Mouse (Mus musculus): ENCODE results near the gene Gm21698. TPM values are rescaled to one million over a fixed set of nuclear protein-coding genes. Genes with fewer than 3 reads are reported as not detected.
"Not testable (repeated sequence)": the region's sequence is repeated elsewhere in the genome, so short reads cannot be mapped to it uniquely, and the experiment has no call there.

Gene Gm21698
- polyA plus RNA-seq (2012; rRNA removed) = not detected in 2 replicates
- polyA plus RNA-seq (2014; fragmentation: Nextera tagmentation; extraction: Ambion mirVana) = not detected in 2 replicates

DNA sequence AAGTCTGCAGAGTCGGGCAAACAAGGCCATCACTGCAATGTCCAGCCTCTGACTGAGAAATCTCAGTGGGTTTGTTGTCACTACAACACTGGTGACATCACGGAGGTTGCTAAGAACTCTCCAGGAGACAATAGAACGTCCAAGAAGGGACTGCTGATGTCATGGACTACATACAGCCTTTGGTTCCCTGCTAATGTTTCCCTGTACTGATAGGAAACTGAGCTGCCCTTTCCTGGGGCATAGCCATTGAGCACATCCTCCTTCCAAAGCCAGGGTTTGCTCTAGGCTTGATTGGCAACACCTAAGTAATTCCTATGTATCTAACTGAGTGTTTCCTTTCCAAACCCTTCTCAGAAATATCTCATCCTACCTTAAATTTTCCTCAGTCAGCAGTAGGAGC is at the start of gene Gm21698:
Gene Gm21698, minus strand, starts transcription at position 101 of the 400 bp plus-strand sequence.
- ATAC-seq (ENCODE audit: insufficient read depth); H3K27ac ChIP-seq; DNase-seq (ENCODE audit: low read depth in 3 of 3, low spot score in 3 of 3); H3K27me3 ChIP-seq (ENCODE audit: control insufficient read depth, insufficient read depth, low read length); H3K4me2 ChIP-seq (ENCODE audit: low read depth); H3K9me3 ChIP-seq (ENCODE audit: control insufficient read depth, low read length); H3K36me3 ChIP-seq (replicated peaks; ENCODE audit: control insufficient read depth, insufficient read depth, low read depth); H3K4me3 ChIP-seq (ENCODE audit: insufficient read depth in 1 of 2, low read depth in 2 of 2, low read length in 2 of 2); H3K4me1 ChIP-seq (replicated peaks; ENCODE audit: control insufficient read depth in 2 of 2, insufficient read depth in 2 of 2, low read length in 1 of 2); H3K9ac ChIP-seq (replicated peaks): not testable (repeated sequence)
- no CpG with 5 or more reads among the region's 3 CpGs for WGBS (ENCODE audit: insufficient replicate concordance)

DNA sequence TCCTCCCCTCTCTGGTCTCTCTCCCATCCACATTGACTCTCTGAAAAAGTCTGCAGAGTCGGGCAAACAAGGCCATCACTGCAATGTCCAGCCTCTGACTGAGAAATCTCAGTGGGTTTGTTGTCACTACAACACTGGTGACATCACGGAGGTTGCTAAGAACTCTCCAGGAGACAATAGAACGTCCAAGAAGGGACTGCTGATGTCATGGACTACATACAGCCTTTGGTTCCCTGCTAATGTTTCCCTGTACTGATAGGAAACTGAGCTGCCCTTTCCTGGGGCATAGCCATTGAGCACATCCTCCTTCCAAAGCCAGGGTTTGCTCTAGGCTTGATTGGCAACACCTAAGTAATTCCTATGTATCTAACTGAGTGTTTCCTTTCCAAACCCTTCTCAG is 34.4 kb upstream of the Gm21698 start, which contains the start of gene Gm5862:
Gene Gm5862, minus strand, starts transcription at position 101 of the 400 bp plus-strand sequence.
- DNase-seq (ENCODE audit: low read depth in 3 of 3, low spot score in 3 of 3); H3K4me2 ChIP-seq (ENCODE audit: low read depth); ATAC-seq (ENCODE audit: insufficient read depth); H3K9me3 ChIP-seq (ENCODE audit: control insufficient read depth, low read length); H3K36me3 ChIP-seq (replicated peaks; ENCODE audit: control insufficient read depth, insufficient read depth, low read depth); H3K4me3 ChIP-seq (ENCODE audit: insufficient read depth in 1 of 2, low read depth in 2 of 2, low read length in 2 of 2); H3K27ac ChIP-seq; H3K4me1 ChIP-seq (replicated peaks; ENCODE audit: control insufficient read depth in 2 of 2, insufficient read depth in 2 of 2, low read length in 1 of 2); H3K27me3 ChIP-seq (ENCODE audit: control insufficient read depth, insufficient read depth, low read length); H3K9ac ChIP-seq (replicated peaks): not testable (repeated sequence)
- WGBS (ENCODE audit: insufficient replicate concordance) = no CpG with 5 or more reads among the region's 3 CpGs

DNA sequence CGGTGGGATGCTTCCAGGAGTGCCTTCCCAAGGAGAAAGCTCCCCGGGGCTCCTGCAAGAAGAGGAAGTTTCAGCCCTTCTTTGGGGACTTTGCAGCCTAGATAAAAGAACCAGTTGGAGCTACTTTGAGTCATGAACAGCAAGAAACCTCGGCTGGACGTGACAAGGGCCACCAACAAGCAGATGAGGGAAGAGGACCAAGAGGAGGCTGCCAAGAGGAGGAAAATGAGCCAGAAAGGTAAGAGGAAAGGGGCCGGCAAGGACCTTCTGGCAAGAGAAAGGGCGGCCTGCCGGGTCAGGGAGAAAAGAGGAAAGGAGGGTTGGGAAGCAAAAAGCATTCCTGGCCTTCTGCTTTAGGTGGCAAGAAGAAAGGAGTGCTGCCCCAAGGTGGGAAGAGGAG is 19.2 kb upstream of the Gm21698 start:
- 28% methylated on average over 6 of the region's 7 CpGs for WGBS (ENCODE audit: insufficient replicate concordance)
- not testable (repeated sequence) for DNase-seq (ENCODE audit: low read depth in 3 of 3, low spot score in 3 of 3); H3K27ac ChIP-seq; H3K9me3 ChIP-seq (ENCODE audit: control insufficient read depth, low read length); H3K36me3 ChIP-seq (replicated peaks; ENCODE audit: control insufficient read depth, insufficient read depth, low read depth); ATAC-seq (ENCODE audit: insufficient read depth); H3K4me3 ChIP-seq (ENCODE audit: insufficient read depth in 1 of 2, low read depth in 2 of 2, low read length in 2 of 2); H3K4me2 ChIP-seq (ENCODE audit: low read depth); H3K9ac ChIP-seq (replicated peaks); H3K4me1 ChIP-seq (replicated peaks; ENCODE audit: control insufficient read depth in 2 of 2, insufficient read depth in 2 of 2, low read length in 1 of 2); H3K27me3 ChIP-seq (ENCODE audit: control insufficient read depth, insufficient read depth, low read length)

DNA sequence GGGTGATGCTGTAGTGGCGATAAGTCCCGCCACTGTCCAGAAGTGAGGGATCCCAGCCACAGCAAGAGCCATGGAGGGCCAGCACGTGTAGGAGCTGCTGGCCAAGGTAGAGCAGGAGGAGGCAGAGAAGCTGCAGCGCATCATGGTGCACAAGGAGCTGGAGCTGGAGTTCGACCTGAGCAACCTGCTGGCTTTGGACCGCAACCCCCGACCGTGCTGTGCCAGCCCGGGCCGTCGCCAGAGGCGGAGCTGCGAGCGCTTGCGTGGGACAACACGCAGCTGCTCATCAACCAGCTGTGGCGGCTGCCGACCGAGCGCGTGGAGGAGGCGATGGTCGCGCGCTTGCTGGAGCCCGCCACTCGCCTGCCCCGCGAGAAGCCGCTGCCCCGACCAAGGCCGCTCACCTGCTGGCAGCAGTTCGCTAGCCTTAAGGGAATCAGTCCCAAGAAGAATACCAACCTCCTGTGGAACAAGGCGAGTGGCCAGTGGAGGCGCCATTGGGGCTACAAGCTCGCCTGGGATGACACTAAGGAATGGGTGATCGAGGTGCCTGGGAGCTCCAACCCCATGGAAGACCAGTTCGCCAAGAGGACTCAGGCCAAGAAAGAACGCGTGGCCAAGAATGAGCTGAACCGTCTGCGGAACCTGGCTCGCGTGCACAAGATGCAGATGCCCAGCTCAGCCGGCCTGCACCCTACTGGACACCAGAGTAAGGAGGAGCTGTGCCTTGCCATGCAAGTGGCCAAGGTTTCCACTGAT is 18.7 kb upstream of the Gm21698 start:
- not testable (repeated sequence) for H3K9me3 ChIP-seq (ENCODE audit: control insufficient read depth, low read length); ATAC-seq (ENCODE audit: insufficient read depth); H3K4me1 ChIP-seq (replicated peaks; ENCODE audit: control insufficient read depth in 2 of 2, insufficient read depth in 2 of 2, low read length in 1 of 2); DNase-seq (ENCODE audit: low read depth in 3 of 3, low spot score in 3 of 3); H3K27me3 ChIP-seq (ENCODE audit: control insufficient read depth, insufficient read depth, low read length); H3K9ac ChIP-seq (replicated peaks); H3K36me3 ChIP-seq (replicated peaks; ENCODE audit: control insufficient read depth, insufficient read depth, low read depth); H3K4me3 ChIP-seq (ENCODE audit: insufficient read depth in 1 of 2, low read depth in 2 of 2, low read length in 2 of 2); H3K27ac ChIP-seq
- 18% methylated on average over 39 of the region's 45 CpGs for WGBS (ENCODE audit: insufficient replicate concordance)
- H3K4me2 ChIP-seq (ENCODE audit: low read depth) = peak overlapping the region; percentile 31; the same call in 1 of the 2 replicates

DNA sequence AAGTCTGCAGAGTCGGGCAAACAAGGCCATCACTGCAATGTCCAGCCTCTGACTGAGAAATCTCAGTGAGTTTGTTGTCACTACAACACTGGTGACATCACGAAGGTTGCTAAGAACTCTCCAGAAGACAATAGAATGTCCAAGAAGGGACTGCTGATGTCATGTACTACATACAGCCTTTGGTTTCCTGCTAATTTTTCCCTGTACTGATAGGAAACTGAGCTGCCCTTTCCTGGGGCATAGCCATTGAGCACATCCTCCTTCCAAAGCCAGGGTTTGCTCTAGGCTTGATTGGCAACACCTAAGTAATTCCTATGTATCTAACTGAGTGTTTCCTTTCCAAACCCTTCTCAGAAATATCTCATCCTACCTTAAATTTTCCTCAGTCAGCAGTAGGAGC is 16.2 kb upstream of the Gm21698 start, which contains the start of gene Gm1979:
Gene Gm1979, minus strand, starts transcription at position 101 of the 400 bp plus-strand sequence.
- not testable (repeated sequence) for DNase-seq (ENCODE audit: low read depth in 3 of 3, low spot score in 3 of 3); H3K27me3 ChIP-seq (ENCODE audit: control insufficient read depth, insufficient read depth, low read length); H3K36me3 ChIP-seq (replicated peaks; ENCODE audit: control insufficient read depth, insufficient read depth, low read depth); ATAC-seq (ENCODE audit: insufficient read depth); H3K4me2 ChIP-seq (ENCODE audit: low read depth); H3K4me1 ChIP-seq (replicated peaks; ENCODE audit: control insufficient read depth in 2 of 2, insufficient read depth in 2 of 2, low read length in 1 of 2); H3K9ac ChIP-seq (replicated peaks); H3K9me3 ChIP-seq (ENCODE audit: control insufficient read depth, low read length); H3K27ac ChIP-seq; H3K4me3 ChIP-seq (ENCODE audit: insufficient read depth in 1 of 2, low read depth in 2 of 2, low read length in 2 of 2)
- WGBS (ENCODE audit: insufficient replicate concordance) = 43% methylated on average over 1 of the region's 2 CpGs

DNA sequence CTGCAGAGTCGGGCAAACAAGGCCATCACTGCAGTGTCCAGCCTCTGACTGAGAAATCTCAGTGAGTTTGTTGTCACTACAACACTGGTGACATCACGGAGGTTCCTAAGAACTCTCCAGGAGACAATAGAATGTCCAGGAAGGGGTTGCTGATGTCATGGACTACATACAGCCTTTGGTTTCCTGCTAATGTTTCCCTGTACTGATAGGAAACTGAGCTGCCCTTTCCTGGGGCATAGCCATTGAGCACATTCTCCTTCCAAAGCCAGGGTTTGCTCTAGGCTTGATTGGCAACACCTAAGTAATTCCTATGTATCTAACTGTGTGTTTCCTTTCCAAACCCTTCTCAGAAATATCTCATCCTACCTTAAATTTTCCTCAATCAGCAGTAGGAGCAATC is 15.9 kb downstream of the Gm21698 start, which contains the start of gene Gm21680:
Gene Gm21680, minus strand, starts transcription at position 101 of the 400 bp plus-strand sequence.
- DNase-seq (ENCODE audit: low read depth in 3 of 3, low spot score in 3 of 3); H3K9ac ChIP-seq (replicated peaks); H3K4me3 ChIP-seq (ENCODE audit: insufficient read depth in 1 of 2, low read depth in 2 of 2, low read length in 2 of 2); H3K36me3 ChIP-seq (replicated peaks; ENCODE audit: control insufficient read depth, insufficient read depth, low read depth); H3K4me2 ChIP-seq (ENCODE audit: low read depth); ATAC-seq (ENCODE audit: insufficient read depth); H3K27me3 ChIP-seq (ENCODE audit: control insufficient read depth, insufficient read depth, low read length); H3K4me1 ChIP-seq (replicated peaks; ENCODE audit: control insufficient read depth in 2 of 2, insufficient read depth in 2 of 2, low read length in 1 of 2); H3K27ac ChIP-seq; H3K9me3 ChIP-seq (ENCODE audit: control insufficient read depth, low read length): not testable (repeated sequence)
- WGBS (ENCODE audit: insufficient replicate concordance) = no CpG with 5 or more reads among the region's 2 CpGs

DNA sequence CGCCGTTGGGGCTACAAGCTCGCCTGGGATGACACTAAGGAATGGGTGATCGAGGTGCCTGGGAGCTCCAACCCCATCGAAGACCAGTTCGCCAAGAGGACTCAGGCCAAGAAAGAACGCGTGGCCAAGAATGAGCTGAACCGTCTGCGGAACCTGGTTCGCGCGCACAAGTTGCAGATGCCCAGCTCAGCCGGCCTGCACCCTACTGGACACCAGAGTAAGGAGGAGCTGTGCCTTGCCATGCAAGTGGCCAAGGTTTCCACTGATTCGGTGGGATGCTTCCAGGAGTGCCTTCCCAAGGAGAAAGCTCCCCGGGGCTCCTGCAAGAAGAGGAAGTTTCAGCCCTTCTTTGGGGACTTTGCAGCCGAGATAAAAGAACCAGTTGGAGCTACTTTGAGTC is 31.4 kb downstream of the Gm21698 start:
- H3K4me1 ChIP-seq (replicated peaks; ENCODE audit: control insufficient read depth in 2 of 2, insufficient read depth in 2 of 2, low read length in 1 of 2); H3K9ac ChIP-seq (replicated peaks); H3K36me3 ChIP-seq (replicated peaks; ENCODE audit: control insufficient read depth, insufficient read depth, low read depth); H3K27ac ChIP-seq; H3K4me2 ChIP-seq (ENCODE audit: low read depth); H3K4me3 ChIP-seq (ENCODE audit: insufficient read depth in 1 of 2, low read depth in 2 of 2, low read length in 2 of 2); H3K27me3 ChIP-seq (ENCODE audit: control insufficient read depth, insufficient read depth, low read length); DNase-seq (ENCODE audit: low read depth in 3 of 3, low spot score in 3 of 3); ATAC-seq (ENCODE audit: insufficient read depth); H3K9me3 ChIP-seq (ENCODE audit: control insufficient read depth, low read length): not testable (repeated sequence)
- WGBS (ENCODE audit: insufficient replicate concordance) = 41% methylated on average over 16 of the region's 17 CpGs

DNA sequence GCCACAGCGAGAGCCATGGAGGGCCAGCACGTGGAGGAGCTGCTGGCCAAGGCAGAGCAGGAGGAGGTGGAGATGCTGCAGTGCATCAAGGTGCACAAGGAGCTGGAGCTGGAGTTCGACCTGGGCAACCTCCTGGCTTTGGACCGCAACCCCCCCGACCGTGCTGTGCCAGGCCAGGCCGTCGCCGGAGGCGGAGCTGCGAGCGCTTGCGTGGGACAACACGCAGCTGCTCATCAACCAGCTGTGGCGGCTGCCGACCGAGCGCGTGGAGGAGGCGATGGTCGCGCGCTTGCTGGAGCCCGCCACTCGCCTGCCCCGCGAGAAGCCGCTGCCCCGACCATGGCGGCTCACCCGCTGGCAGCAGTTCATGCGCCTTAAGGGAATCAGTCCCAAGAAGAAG is 31.8 kb downstream of the Gm21698 start:
- not testable (repeated sequence) for H3K27ac ChIP-seq; ATAC-seq (ENCODE audit: insufficient read depth); H3K36me3 ChIP-seq (replicated peaks; ENCODE audit: control insufficient read depth, insufficient read depth, low read depth); H3K27me3 ChIP-seq (ENCODE audit: control insufficient read depth, insufficient read depth, low read length); H3K9ac ChIP-seq (replicated peaks); DNase-seq (ENCODE audit: low read depth in 3 of 3, low spot score in 3 of 3); H3K9me3 ChIP-seq (ENCODE audit: control insufficient read depth, low read length); H3K4me3 ChIP-seq (ENCODE audit: insufficient read depth in 1 of 2, low read depth in 2 of 2, low read length in 2 of 2); H3K4me2 ChIP-seq (ENCODE audit: low read depth); H3K4me1 ChIP-seq (replicated peaks; ENCODE audit: control insufficient read depth in 2 of 2, insufficient read depth in 2 of 2, low read length in 1 of 2)
- WGBS (ENCODE audit: insufficient replicate concordance) = 20% methylated on average over 31 of the region's 32 CpGs

All from liver, embryonic 14.5 days (tissue).